Mouse (Mus musculus): ENCODE results near the gene Prkn.

Prkn gene

GRCm38 (mm10) chr17:11765581-11765980 is 925.4 kb downstream of the Prkn start:
- DNase-seq = no peak

- DNase-seq = no peak
These were observed 927.1 kb downstream of the Prkn start for GRCm38 (mm10) chr17:11767301-11767700.

GRCm38 (mm10) chr17:11768345-11768744 is 928.2 kb downstream of the Prkn start:
- no peak for DNase-seq

- DNase-seq = no peak
These were observed 928.8 kb downstream of the Prkn start for GRCm38 (mm10) chr17:11768971-11769370.

GRCm38 (mm10) chr17:11769513-11769912 is 929.3 kb downstream of the Prkn start:
- no peak for DNase-seq

- no peak for DNase-seq
These were observed 939.4 kb downstream of the Prkn start for GRCm38 (mm10) chr17:11779547-11779946.

- DNase-seq = no peak
These were observed 939.8 kb downstream of the Prkn start for GRCm38 (mm10) chr17:11780005-11780404.

GRCm38 (mm10) chr17:11780805-11781481 is 940.8 kb downstream of the Prkn start:
- no peak for DNase-seq

- DNase-seq = no peak
These were observed 948.2 kb downstream of the Prkn start for GRCm38 (mm10) chr17:11788270-11788936.

GRCm38 (mm10) chr17:11795979-11796378 is 955.8 kb downstream of the Prkn start:
- DNase-seq = no peak

- no peak for DNase-seq
These were observed 961.0 kb downstream of the Prkn start for GRCm38 (mm10) chr17:11801226-11801625.

- DNase-seq = no peak
These were observed 967.1 kb downstream of the Prkn start for GRCm38 (mm10) chr17:11807280-11807679.

- no peak for DNase-seq
These were observed 977.7 kb downstream of the Prkn start for GRCm38 (mm10) chr17:11817886-11818285.

- no peak for DNase-seq
These were observed 979.3 kb downstream of the Prkn start for GRCm38 (mm10) chr17:11819506-11819905.

GRCm38 (mm10) chr17:11820757-11821156 is 980.6 kb downstream of the Prkn start:
- no peak for DNase-seq

- DNase-seq = no peak
These were observed 989.3 kb downstream of the Prkn start for GRCm38 (mm10) chr17:11829501-11829900.

GRCm38 (mm10) chr17:11837121-11837520 is 996.9 kb downstream of the Prkn start:
- no peak for DNase-seq

GRCm38 (mm10) chr17:11844436-11844835 is 1004.3 kb downstream of the Prkn start:
- DNase-seq = no peak

- no peak for DNase-seq
These were observed 1004.8 kb downstream of the Prkn start for GRCm38 (mm10) chr17:11844989-11845388.

- DNase-seq = no peak
These were observed 1005.3 kb downstream of the Prkn start for GRCm38 (mm10) chr17:11845506-11845905.

- DNase-seq = no peak
These were observed 1014.4 kb downstream of the Prkn start for GRCm38 (mm10) chr17:11854571-11854970.

GRCm38 (mm10) chr17:11858772-11859405 is 1018.7 kb downstream of the Prkn start:
- no peak for DNase-seq

- DNase-seq = no peak
These were observed 1021.0 kb downstream of the Prkn start for GRCm38 (mm10) chr17:11861178-11861577.

- DNase-seq = no peak
These were observed 1022.2 kb downstream of the Prkn start for GRCm38 (mm10) chr17:11862360-11862759.

Measured in thymus, postnatal 14 days (tissue).